Mouse (Mus musculus) MEL (cell line): ENCODE measurements at regions not wholly inside any gene's neighbourhood (a gene's known extent, or its start where the extent isn't known, plus 50 kb on each side); places are given as distances from the start of the nearest gene placed in this dataset.

Experiments used
- DNase-seq: peaks from one replicate; pipeline ENCODE4 v3.0.0; 2011; ENCODE audit warnings: low read depth, low spot score
- H3K27ac ChIP-seq: 2 replicates; pipeline ENCODE4 v1.5.1; 2012; ENCODE audit warnings: low read depth, mild to moderate bottlenecking, control low read depth, low read length, moderate library complexity; ENCODE audit not compliant: control insufficient read depth
- H3K27me3 ChIP-seq, 2 experiments: fragments of 150-350 bp in 1 of 2; sonication (generic) in 1 of 2; 2 replicates each; pipeline ENCODE4 v1.6.1; 2012; ENCODE audit warnings: low read length in 2 of 2, mild to moderate bottlenecking in 2 of 2, improper control_type of control experiment in 1 of 2, moderate library complexity in 1 of 2; ENCODE audit not compliant: insufficient read depth in 2 of 2, control insufficient read depth in 1 of 2
- H3K36me3 ChIP-seq, 2 experiments: 2 replicates each; pipeline ENCODE4 v1.6.1; 2012 to 2014; ENCODE audit warnings: low read length in 2 of 2, improper control_type of control experiment in 1 of 2, inconsistent platforms in 1 of 2, mild to moderate bottlenecking in 1 of 2; ENCODE audit not compliant: insufficient read depth in 2 of 2, control insufficient read depth in 1 of 2
- H3K4me1 ChIP-seq, 2 experiments: fragments of 150-350 bp in 1 of 2; sonication (generic) in 1 of 2; 2 replicates each; pipeline ENCODE4 v1.6.1; 2012; ENCODE audit warnings: low read length in 2 of 2, improper control_type of control experiment in 1 of 2, mild to moderate bottlenecking in 1 of 2; ENCODE audit not compliant: insufficient read depth in 2 of 2, control insufficient read depth in 1 of 2
- H3K4me3 ChIP-seq, 2 experiments: fragments of 150-350 bp in 1 of 2; sonication (generic) in 1 of 2; 2 replicates each; pipeline ENCODE4 v1.5.1; 2012; ENCODE audit warnings: low read depth in 2 of 2, low read length in 2 of 2, mild to moderate bottlenecking in 2 of 2, moderate library complexity in 2 of 2, control low read depth in 1 of 2, improper control_type of control experiment in 1 of 2; ENCODE audit not compliant: control insufficient read depth in 1 of 2, insufficient read depth in 1 of 2
- H3K79me2 ChIP-seq: 2 replicates; pipeline ENCODE4 v1.6.1; 2012; ENCODE audit warnings: mild to moderate bottlenecking, low read length, moderate library complexity; ENCODE audit not compliant: control insufficient read depth, poor library complexity, insufficient read depth
- H3K9ac ChIP-seq: 2 replicates; pipeline ENCODE4 v1.6.1; 2012; ENCODE audit warnings: low read depth, mild to moderate bottlenecking, control low read depth, low read length, moderate library complexity; ENCODE audit not compliant: control insufficient read depth, poor library complexity, severe bottlenecking
- H3K9me3 ChIP-seq: fragments of 150-350 bp; sonication (generic); replicated peaks from 2 replicates; pipeline ENCODE4 v1.6.1; 2012; ENCODE audit warnings: mild to moderate bottlenecking, low read length, improper control_type of control experiment, moderate library complexity; ENCODE audit not compliant: insufficient read depth
- CTCF ChIP-seq, 3 experiments: IDR thresholded peaks in 2 of 3; conservative IDR thresholded peaks in 1 of 3; 2 replicates each; pipeline ENCODE4 v1.5.1; 2011 to 2012; ENCODE audit warnings: low read length in 3 of 3, low read depth in 2 of 3, mild to moderate bottlenecking in 2 of 3, improper control_type of control experiment in 1 of 3, inconsistent platforms in 1 of 3, mixed read lengths in 1 of 3, moderate library complexity in 1 of 3; ENCODE audit not compliant: control insufficient read depth in 1 of 3, insufficient read depth in 1 of 3, poor library complexity in 1 of 3, severe bottlenecking in 1 of 3
- E2F4 ChIP-seq: IDR thresholded peaks from 2 replicates; pipeline ENCODE4 v1.6.1; 2011; ENCODE audit warnings: low read depth, low read length, improper control_type of control experiment, borderline replicate concordance
- EP300 ChIP-seq, 2 experiments: IDR thresholded peaks; 2 replicates each; pipeline ENCODE4 v1.6.1; 2011; ENCODE audit warnings: improper control_type of control experiment in 2 of 2, low read length in 2 of 2, low read depth in 1 of 2, mild to moderate bottlenecking in 1 of 2
- ETS1 ChIP-seq: IDR thresholded peaks from 2 replicates; pipeline ENCODE4 v1.6.1; 2012; ENCODE audit warnings: low read depth, mild to moderate bottlenecking, inconsistent platforms, low read length, improper control_type of control experiment, moderate library complexity
- GATA1 ChIP-seq: IDR thresholded peaks from 2 replicates; pipeline ENCODE4 v1.6.1; 2011; ENCODE audit warnings: low read depth, low read length, improper control_type of control experiment
- HCFC1 ChIP-seq: IDR thresholded peaks from 2 replicates; pipeline ENCODE4 v1.6.1; 2012; ENCODE audit warnings: low read depth, mild to moderate bottlenecking, inconsistent platforms, low read length, improper control_type of control experiment, moderate library complexity
- RCOR1 ChIP-seq: IDR thresholded peaks from 2 replicates; pipeline ENCODE4 v1.6.1; 2012; ENCODE audit warnings: low read depth, mild to moderate bottlenecking, inconsistent platforms, low read length, improper control_type of control experiment
- SIN3A ChIP-seq: IDR thresholded peaks from 2 replicates; pipeline ENCODE4 v1.6.1; 2012; ENCODE audit warnings: low read length, improper control_type of control experiment, inconsistent platforms
- TAL1 ChIP-seq: IDR thresholded peaks from 2 replicates; pipeline ENCODE4 v1.6.1; 2012; ENCODE audit warnings: mild to moderate bottlenecking, inconsistent platforms, low read length, moderate library complexity, mixed read lengths
- TCF12 ChIP-seq: IDR thresholded peaks from 2 replicates; pipeline ENCODE4 v1.6.1; 2014; ENCODE audit warnings: low read depth, mild to moderate bottlenecking, inconsistent platforms, low read length, improper control_type of control experiment, moderate library complexity
- USF1 ChIP-seq: IDR thresholded peaks from 2 replicates; pipeline ENCODE4 v1.6.1; 2014; ENCODE audit warnings: low read depth, mild to moderate bottlenecking, inconsistent platforms, low read length, improper control_type of control experiment, moderate library complexity

DNA sequence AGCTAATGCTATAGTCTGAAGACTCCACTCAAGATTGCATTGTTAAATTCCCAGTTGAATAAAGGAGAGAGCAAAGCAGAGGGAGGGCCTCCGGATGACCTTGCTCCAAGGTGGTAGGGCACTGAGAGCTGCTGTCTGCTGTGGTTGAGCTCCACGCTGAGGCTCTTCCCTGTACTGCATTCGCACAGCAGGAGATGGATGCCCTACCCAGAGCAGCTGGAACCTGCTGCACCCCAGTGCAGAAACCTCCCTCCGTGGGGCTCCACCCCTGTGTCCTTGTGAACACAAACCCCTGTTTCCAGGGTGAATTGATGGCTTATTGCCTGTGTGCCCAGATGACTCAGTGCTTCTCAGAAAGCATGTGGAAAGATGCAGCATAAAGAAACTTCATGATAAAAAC, 404.3 kb downstream of the Rpl36a-ps1 start:
- no peaks in the 10 kb centered on the region for H3K27me3 ChIP-seq
- no peaks in the 10 kb centered on the region for H3K79me2 ChIP-seq
- no peak for DNase-seq
- H3K9ac ChIP-seq = no peak overlapping the region
- H3K9me3 ChIP-seq = no peaks in the 10 kb centered on the region
- TF ChIP-seq HCFC1 (no peak), CTCF (IDR thresholded peaks at IDR 0.05 in 2 of 3, conservative IDR thresholded peaks at IDR 0.05 in 1 of 3; ENCODE audit: control insufficient read depth in 1 of 3, insufficient read depth in 1 of 3, low read depth in 2 of 3, low read length in 3 of 3, poor library complexity in 1 of 3, severe bottlenecking in 1 of 3) (0 out of 6 replicates have a peak, but pooled peaks of 1 of the 3 experiments have one; percentile 14)
- H3K27ac ChIP-seq = no peak overlapping the region
- H3K4me3 ChIP-seq = no peak overlapping the region
- H3K4me1 ChIP-seq = no peaks in the 10 kb centered on the region
- no peaks in the 10 kb centered on the region for H3K36me3 ChIP-seq

DNA sequence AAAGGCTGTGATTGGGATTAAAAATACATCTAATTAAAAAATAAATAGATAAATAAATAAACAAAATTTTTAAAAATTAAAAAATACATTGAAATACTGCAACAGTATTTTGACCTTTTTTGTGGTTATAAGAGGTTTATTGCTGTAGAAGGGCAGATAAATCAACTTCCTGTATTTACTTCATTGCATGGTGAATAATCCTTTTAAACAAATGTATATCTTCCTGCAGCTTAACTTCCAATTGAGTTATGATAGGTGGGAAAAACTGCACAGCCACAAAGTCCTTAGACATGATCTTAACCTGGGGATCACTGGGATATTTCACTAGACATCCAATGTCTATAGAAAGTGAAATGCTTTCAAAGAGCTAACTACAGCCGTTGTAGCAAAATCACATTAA, 402.1 kb upstream of the Dach1 start:
- no peaks in the 10 kb centered on the region for H3K79me2 ChIP-seq
- peak; percentile 43 to 68; a peak in 2 of 4 replicates for TF ChIP-seq EP300 (IDR thresholded peaks at IDR 0.05; ENCODE audit: low read depth in 1 of 2, low read length in 2 of 2)
- peak; percentile 29; the same call in 1 of the 2 replicates for TF ChIP-seq RCOR1
- TF ChIP-seq TCF12 = peak; percentile 28; the same call in 1 of the 2 replicates
- TF ChIP-seq GATA1 = 0 out of 2 replicates have a peak, but pooled peaks have one; percentile 24
- no peak for TF ChIP-seq CTCF (IDR thresholded peaks at IDR 0.05 in 2 of 3, conservative IDR thresholded peaks at IDR 0.05 in 1 of 3; ENCODE audit: control insufficient read depth in 1 of 3, insufficient read depth in 1 of 3, low read depth in 2 of 3, low read length in 3 of 3, poor library complexity in 1 of 3, severe bottlenecking in 1 of 3)
- H3K9me3 ChIP-seq = no peaks in the 10 kb centered on the region
- H3K36me3 ChIP-seq = peaks cover 0 to 12% of the 10 kb centered on the region in 2 experiments; a peak in 2 of 4 replicates
- no peak overlapping the region for H3K4me3 ChIP-seq
- no peak overlapping the region for H3K9ac ChIP-seq
- H3K27ac ChIP-seq = peak overlapping the region; percentile 9; the same call in 1 of the 2 replicates
- peak; percentile 56 for DNase-seq
- H3K27me3 ChIP-seq = no peaks in the 10 kb centered on the region
- H3K4me1 ChIP-seq = peaks cover 4 to 6% of the 10 kb centered on the region in 2 experiments

DNA sequence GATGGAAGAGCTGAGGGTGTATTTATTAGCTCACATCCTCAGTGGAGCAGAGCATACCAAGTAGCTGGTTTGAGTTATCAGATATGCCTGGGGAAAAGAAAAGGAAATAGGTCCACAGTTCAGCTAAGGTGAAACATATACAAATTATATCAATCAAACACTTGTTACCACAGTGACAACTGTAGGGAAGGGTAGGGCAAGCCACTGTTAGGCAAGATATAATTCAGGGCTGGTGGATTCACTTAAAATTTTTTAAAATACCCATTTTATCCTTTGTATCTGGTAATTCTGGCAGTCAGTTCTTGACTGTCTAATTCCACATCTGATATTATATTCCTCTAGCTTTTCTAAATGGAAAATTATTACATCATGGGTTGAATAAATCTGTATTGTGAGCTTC, 392.4 kb upstream of the Dach1 start:
- H3K9me3 ChIP-seq = no peaks in the 10 kb centered on the region
- peaks cover 5 to 7% of the 10 kb centered on the region in 2 experiments for H3K4me1 ChIP-seq
- no peak overlapping the region for H3K27ac ChIP-seq
- H3K9ac ChIP-seq = no peak overlapping the region
- DNase-seq = peak; percentile 69
- no peaks in the 10 kb centered on the region for H3K79me2 ChIP-seq
- peak; percentile 50; the same call in 1 of the 2 replicates for TF ChIP-seq TCF12
- no peak for TF ChIP-seq USF1
- no peak for TF ChIP-seq TAL1
- peak; percentile 46 for TF ChIP-seq GATA1
- TF ChIP-seq ETS1 = peak; percentile 38; the same call in 1 of the 2 replicates
- peak; percentile 67; the same call in 1 of the 2 replicates for TF ChIP-seq RCOR1
- peak; percentile 79 to 85 for TF ChIP-seq EP300 (IDR thresholded peaks at IDR 0.05; ENCODE audit: low read depth in 1 of 2, low read length in 2 of 2)
- peak; percentile 67 for TF ChIP-seq SIN3A
- no peak for TF ChIP-seq E2F4
- no peaks in the 10 kb centered on the region for H3K27me3 ChIP-seq
- H3K4me3 ChIP-seq = no peak overlapping the region
- H3K36me3 ChIP-seq = peaks cover 0 to 8% of the 10 kb centered on the region in 2 experiments; a peak in 2 of 4 replicates
